Mouse (Mus musculus): ENCODE data around the gene 4933430I17Rik.
"Not testable (repeated sequence)": the region's sequence is repeated elsewhere in the genome, so short reads cannot be mapped to it uniquely, and the experiment has no call there.

Gene 4933430I17Rik

DNA sequence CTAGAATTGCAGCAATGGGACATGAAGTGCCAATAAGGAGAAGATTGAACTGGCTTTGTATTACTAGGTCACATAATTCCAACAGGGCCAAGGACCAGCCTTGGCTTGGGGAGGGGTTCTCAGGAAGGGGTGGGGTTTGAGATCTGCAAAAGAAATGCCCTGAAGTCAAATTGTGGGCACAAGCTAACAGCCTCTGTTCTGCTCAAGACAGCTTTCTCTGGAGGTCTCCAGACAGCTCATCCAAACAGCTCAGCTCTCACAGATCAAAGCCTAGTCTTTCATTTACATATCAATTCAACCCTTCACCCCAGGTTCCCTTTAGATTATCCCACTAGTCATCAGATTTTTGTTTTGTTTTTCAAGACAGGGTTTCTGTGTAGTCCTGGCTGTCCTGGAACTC is 19.6 kb downstream of the 4933430I17Rik start:
- no peak for DNase-seq (ENCODE audit: low read depth)

- DNase-seq (ENCODE audit: low read depth) = no peak
Observed at GRCm38 (mm10) chr4:62551966-62552365, 26.8 kb downstream of the 4933430I17Rik start.

GRCm38 (mm10) chr4:62557436-62557835 is 32.3 kb downstream of the 4933430I17Rik start:
- DNase-seq (ENCODE audit: low read depth) = no peak

GRCm38 (mm10) chr4:62559797-62560329 is 34.7 kb downstream of the 4933430I17Rik start, which contains the start of gene Rgs3:
Gene Rgs3 (plus strand): TSS chr4:62559847.
- no peak for DNase-seq (ENCODE audit: low read depth)

DNA sequence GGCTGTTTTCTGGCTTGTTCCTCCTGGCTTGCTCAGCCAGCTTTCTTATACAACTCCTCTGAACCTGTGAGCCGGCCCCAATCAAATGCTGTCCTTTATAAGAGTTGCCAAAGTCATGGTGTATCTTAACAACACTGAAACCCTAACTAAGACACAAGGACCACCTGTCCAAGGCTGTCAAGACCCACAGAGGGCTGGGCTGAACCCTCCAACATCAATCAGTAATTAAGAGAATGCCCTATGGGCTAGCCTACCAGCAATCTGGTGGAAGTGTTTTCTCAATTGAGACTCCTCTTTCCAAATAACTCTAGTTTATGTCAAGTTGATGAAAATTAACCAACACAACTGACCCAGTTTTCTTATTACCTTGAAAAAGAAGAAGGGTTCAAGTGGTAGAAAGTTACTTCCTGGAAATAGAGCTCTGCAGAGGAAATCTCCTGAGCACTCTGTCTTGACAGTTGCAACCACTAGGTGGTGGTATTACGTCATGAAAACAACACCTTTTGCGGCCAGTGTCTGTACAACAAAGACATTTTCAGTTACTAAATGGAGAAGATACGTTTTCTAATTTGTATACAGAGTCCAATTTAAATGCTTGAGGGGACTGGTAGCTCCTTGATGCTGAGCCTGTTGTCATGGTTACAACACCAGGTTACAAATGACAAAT is 35.9 kb downstream of the 4933430I17Rik start:
- peak; percentile 91 for DNase-seq (ENCODE audit: low read depth)

GRCm38 (mm10) chr4:62561630-62562001 is 36.4 kb downstream of the 4933430I17Rik start:
- no peak for DNase-seq (ENCODE audit: low read depth)

GRCm38 (mm10) chr4:62562006-62562405 is 36.8 kb downstream of the 4933430I17Rik start:
- no peak for DNase-seq (ENCODE audit: low read depth)

DNA sequence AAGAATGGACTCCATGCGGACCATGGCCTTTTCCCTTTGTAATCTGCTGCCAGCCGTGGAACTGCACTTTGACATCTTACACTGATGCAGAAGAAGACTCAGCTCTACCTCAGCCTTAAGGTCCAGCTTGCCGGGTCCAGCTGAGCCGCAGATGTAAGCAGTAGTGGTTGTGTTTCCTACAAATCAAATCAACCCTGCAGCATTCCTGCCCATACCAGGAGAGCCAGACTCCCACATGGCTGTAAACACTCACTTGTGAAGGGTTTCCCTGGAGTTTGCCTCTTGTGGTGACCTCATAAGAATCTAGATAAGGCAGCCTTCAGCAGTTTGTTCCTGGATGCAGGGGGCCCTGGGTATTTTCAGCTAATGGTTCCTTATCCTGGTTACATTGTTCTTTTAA is 41.4 kb downstream of the 4933430I17Rik start:
- no peak for DNase-seq (ENCODE audit: low read depth)

- peak; percentile 41 for DNase-seq (ENCODE audit: low read depth)
Observed at GRCm38 (mm10) chr4:62567696-62568095, 42.5 kb downstream of the 4933430I17Rik start.

DNA sequence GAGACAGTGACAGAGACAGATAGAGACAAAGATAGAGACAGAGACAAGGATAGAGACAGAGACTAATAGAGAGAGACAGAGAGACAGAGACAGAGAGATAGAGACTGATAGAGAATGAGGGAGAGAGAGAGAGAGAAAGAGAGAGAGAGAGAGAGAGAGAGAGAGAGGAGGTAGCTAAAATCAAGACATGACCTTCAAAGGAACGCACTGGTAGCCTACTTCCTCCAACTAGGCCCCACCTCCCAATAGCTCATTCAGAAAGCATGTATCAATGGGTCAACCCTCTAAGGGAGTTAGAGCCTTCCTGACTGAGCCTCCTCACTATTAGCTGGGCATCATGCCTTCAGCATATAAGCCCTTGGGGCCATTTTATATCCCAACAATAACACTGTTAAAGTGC is 43.2 kb downstream of the 4933430I17Rik start:
- DNase-seq (ENCODE audit: low read depth) = no peak

DNA sequence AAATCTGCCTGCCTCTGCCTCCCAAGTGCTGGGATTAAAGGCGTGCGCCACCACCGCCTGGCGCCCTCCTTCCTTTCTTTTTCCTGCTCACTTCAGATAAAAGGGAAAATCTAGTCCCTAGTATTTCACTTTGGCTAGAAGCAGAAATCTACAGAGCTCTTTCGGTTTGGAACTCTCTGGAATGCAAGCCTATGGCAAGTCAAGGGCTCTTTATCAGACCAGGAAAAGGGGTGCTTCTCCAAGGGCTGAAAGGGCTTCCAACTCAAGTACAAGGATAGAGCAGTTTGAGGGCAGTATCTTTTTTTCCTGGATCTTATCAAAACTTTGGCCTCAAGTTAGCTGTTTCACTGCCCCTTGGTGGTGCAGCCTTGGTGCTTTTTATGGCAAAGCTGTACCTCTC is 44.4 kb downstream of the 4933430I17Rik start:
- DNase-seq (ENCODE audit: low read depth) = no peak

DNA sequence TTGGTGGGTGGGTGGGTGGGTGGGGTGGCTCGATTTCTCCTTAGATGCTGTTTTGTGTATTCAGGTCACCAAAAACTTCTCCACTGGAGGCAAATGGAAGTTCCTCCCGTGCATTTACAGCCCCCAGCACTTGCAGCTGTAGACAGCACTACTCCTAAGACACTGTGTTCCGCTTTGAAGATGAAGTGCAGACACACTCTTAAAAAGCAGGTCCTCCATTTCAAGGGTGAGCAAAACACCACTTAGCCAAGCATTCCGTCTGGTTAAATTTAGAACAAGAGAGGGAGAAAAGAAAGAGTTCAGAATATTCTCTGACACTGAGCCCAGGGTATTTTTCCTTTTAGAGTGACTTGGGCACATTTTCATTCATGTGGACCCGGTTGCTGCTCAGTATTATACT is 44.9 kb downstream of the 4933430I17Rik start:
- DNase-seq (ENCODE audit: low read depth) = no peak

- DNase-seq (ENCODE audit: low read depth) = peak; percentile 21
Observed at GRCm38 (mm10) chr4:62582365-62583264, 57.4 kb downstream of the 4933430I17Rik start.

GRCm38 (mm10) chr4:62583265-62584092 is 58.3 kb downstream of the 4933430I17Rik start:
- no peak for DNase-seq (ENCODE audit: low read depth)

DNA sequence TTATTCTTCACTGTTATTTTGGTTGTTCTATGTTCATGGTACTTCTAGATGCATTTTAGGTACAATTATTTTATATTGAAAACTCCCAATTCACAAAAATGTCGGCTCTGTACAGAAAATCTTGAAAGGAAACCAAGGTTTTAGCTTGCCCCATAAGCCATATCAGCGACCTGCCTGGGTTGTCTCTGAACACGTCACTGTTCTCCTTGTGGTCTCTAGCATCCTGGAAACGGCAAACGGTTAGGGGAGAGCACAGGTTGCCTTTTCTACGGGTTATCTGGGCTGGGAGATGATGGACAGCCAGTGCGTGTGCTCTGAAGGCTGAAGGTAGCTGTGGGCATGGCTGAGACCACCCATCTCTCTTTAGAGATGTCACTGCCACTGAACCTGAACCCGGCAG is 61.9 kb downstream of the 4933430I17Rik start:
- DNase-seq (ENCODE audit: low read depth) = no peak

- DNase-seq (ENCODE audit: low read depth) = no peak
Observed at GRCm38 (mm10) chr4:62590878-62591277, 65.7 kb downstream of the 4933430I17Rik start.

GRCm38 (mm10) chr4:62591326-62591725 is 66.2 kb downstream of the 4933430I17Rik start:
- DNase-seq (ENCODE audit: low read depth) = no peak

DNA sequence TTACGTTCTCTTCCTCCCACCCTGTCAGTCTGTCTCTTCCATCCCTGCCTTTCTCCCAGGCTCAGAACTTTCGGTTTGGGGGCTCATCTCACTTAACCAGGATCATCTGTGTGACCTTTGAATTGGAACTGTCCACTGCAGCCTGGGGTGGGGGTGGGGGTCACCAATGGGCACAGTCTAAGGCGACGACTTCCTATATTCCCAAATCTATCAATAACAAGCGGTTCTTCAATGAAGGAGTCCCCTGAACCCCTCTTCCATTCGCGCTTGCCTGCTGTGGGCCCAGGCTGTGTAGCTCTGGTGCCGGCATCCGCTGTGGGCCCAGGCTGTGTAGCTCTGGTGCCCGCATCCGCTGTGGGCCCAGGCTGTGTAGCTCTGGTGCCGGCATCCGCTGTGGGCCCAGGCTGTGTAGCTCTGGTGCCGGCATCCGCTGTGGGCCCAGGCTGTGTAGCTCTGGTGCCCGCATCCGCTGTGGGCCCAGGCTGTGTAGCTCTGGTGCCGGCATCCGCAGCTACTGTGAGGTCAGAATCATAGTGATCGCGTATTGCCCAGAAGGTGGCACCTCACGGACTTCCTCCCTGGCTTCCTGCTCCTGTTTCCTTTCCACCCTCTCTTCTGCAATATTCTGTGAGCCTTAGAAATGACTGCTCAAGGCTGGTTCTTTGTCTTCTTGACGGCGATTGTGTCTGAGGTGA is 68.5 kb downstream of the 4933430I17Rik start:
- DNase-seq (ENCODE audit: low read depth) = not testable (repeated sequence)

- DNase-seq (ENCODE audit: low read depth) = no peak
Observed at GRCm38 (mm10) chr4:62594442-62594841, 69.3 kb downstream of the 4933430I17Rik start.

DNA sequence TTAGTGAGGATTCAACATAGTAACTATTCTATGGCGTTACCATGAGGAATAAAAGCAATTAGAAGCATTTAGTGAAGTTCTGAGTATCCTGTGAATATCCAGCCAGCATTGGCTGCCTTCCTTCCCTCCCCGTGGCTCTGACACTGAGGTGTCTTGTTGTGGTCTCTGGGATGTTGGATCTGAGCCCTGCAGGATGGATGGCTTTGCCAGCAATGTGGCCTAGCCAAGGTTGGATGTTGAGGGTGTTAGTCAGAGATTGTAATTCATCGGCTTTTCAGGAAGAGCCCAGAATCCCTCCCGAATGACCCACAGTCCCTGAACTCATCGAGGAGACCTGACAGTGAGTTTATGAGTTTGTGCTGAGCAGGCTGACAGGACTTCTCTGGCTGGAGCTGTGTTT is 70.9 kb downstream of the 4933430I17Rik start:
- peak; percentile 85 for DNase-seq (ENCODE audit: low read depth)

Data from NIH3T3 (cell line).